Mouse (Mus musculus): ENCODE measurements around the gene Agbl2. TPM values are rescaled to one million over a fixed set of nuclear protein-coding genes. Genes with fewer than 3 reads are reported as not detected.
"Not testable (repeated sequence)": the region's sequence is repeated elsewhere in the genome, so short reads cannot be mapped to it uniquely, and the experiment has no call there.

Gene Agbl2
- total RNA-seq, 2 experiments from 2014 or later, result 0.37 to 0.82 TPM

DNA sequence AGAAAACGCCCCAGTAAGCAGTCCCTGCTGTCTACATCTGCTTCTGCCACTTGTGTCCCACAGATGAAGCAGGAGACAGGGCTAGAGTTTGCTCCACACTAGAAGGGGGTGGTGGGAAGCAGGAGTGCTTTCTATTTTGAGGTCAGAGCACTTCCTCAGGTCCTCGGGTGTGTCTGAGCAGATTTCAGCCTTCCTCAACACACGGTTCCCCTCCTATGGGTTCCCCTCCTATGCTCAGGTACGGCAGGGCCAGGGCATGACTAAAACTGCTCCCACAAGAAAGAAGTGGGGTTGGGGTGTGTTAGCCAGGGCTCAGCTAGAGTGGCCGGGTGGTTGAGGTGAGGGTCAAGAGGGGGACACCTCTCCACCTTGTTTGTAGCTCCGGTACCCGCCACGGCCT lies 28.2 kb downstream of the Agbl2 start:
- intact Hi-C loops (cut with DNase I), result no loop called here
- DNase-seq (ENCODE audit: low spot score in 2 of 2), result no peak

GRCm38 (mm10) chr2:90815266-90815665 lies 32.7 kb downstream of the Agbl2 start:
- DNase-seq (ENCODE audit: low spot score in 2 of 2), result no peak

DNA sequence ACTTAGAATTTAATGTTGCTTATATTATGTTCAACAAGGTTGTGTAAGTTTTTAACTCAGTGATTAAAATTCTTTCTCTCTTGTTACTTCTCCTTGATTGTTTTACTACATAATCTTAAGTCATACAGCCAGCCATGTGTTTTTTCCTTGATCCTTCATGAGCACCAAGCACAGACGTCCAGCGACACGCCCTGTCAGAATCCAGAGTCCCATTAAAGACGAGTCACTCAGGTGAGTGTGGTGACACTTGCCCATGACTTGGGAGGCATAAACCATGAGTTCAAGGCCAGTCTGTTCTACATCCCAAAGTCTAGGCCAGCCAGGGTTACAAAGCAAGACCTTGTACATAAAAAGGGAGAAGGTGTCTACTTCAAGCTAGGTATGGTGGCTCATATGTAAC lies 33.6 kb downstream of the Agbl2 start:
- DNase-seq (ENCODE audit: low spot score in 2 of 2), result no peak
- intact Hi-C loops (cut with DNase I), result no loop called here

More at GRCm38 (mm10) chr2:90815266-90815665, 32.7 kb downstream of the Agbl2 start:
- intact Hi-C loops (cut with DNase I), result no loop called here

DNA sequence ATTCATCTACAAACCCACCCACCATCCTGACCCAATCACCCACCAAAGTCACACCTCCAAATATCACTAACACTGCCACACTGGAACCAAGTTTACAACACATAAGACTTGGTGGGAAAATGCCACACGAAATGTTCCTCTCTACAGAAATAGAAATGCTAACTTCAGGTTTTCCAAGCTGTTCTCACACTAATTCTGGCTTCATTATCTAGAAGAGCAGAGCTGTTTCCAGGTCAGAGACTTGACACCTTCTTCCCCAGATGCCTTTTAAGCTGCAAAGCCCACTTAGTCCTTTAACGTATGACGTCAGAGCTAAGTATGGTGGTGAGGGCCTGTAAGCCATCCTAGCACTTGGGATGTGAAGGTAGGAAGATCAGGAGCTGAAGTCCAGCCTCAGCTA lies 36.2 kb downstream of the Agbl2 start:
- intact Hi-C loops (cut with DNase I), result no loop called here
- DNase-seq (ENCODE audit: low spot score in 2 of 2), result peak in 1 of 2 experiments; percentile 11

GRCm38 (mm10) chr2:90820894-90821293 lies 38.4 kb downstream of the Agbl2 start:
- no peak for DNase-seq (ENCODE audit: low spot score in 2 of 2)
- intact Hi-C loops (cut with DNase I), result no loop called here

DNA sequence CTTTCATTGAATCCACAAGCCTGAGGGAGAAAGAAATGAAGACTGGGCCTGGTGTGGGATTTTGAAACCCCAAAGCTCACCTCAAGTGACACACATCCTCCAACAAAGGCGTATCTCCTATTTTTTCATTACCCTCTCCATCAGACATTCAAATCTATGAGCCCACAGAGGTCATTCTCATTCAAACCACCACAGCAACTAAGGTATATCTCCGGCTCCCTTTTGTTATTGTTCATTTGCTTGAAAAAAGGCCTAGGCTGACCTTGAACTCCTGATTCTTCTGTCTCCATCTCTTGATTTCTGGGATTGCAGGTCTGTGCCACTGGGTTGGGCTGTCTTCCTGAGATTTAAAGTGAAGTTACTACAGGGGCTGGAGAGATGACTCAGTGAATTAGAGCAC lies 40.5 kb downstream of the Agbl2 start:
- intact Hi-C loops (cut with DNase I), result no loop called here
- DNase-seq (ENCODE audit: low spot score in 2 of 2), result no peak

DNA sequence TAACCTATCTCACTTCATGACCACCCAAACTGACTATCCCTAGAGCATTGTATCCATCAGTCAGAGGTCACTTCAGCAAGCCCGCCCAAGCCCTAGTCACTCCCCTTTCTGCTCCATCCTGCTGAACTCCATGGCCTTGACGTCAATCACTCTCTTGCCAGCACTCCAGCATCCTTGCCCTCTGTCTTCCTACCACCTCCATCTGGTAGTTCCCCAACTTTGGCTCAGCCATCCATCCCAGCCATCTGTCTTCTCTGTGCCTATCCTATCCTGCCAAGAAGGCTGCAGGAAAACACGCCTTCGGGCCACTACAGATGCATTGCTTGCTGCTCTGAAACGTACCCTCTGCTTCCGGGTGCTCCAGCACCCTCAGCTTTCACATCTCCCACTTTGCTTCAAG lies 41.3 kb downstream of the Agbl2 start:
- peak; percentile 10 to 53 for DNase-seq (ENCODE audit: low spot score in 2 of 2)
- intact Hi-C loops (cut with DNase I), result no loop called here

GRCm38 (mm10) chr2:90824528-90824927 lies 42.0 kb downstream of the Agbl2 start:
- intact Hi-C loops (cut with DNase I); DNase-seq (ENCODE audit: low spot score in 2 of 2): not testable (repeated sequence)

DNA sequence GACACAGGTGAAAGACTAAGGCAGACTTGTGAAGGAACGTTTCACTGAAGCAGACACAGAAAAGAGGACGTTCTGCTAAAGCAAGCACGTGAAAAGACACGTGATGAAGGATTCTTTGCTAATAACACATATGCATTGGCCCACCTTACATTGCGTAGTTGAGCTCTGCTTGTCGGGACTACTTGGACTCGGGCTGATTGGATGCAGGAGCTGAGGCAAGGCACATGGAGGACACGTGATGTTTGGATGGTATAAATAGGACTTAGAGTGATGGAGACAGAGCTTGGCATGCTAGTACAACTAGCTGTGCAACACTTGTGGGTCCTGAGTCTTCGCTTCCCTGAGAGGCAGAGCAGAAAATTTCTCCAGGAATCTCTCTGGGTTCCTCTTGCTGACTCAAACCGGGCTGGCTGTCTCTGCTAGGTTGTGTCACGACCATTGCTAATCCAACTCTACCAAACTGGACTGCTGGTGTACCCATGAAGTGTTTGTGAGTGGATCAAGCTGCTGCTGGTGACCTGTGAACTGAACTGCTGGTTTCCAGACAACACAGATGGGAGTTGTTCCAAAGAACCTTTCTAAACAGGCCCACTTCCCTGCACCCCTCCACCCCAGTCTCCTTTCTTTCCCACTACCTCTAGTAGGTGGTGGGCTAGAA lies 43.1 kb downstream of the Agbl2 start:
- intact Hi-C loops (cut with DNase I), result no loop called here
- DNase-seq (ENCODE audit: low spot score in 2 of 2), result no peak

- intact Hi-C loops (cut with DNase I), result no loop called here
- DNase-seq (ENCODE audit: low spot score in 2 of 2), result no peak
These were observed 46.2 kb downstream of the Agbl2 start for GRCm38 (mm10) chr2:90828739-90829138.

DNA sequence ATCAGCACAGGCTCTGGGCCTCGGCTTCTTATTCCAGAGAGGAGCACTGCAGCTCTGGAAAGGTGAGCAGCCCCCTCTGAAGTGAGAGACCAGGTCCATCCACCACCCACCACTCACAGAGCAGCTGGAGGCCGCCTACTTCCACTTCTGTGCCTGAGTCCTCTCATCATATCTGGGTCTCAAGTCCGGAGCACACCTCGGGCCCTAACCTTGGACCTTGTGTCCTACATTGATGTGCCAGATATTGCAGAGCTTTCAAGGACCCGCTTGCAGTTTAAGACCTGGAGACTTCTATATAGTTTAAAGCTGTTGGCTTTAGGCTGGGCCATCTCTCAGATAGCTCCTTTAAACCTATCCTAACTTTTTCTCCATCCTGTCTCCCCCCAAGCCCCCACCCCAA lies 51.0 kb downstream of the Agbl2 start:
- intact Hi-C loops (cut with DNase I), result no loop called here
- no peak for DNase-seq (ENCODE audit: low spot score in 2 of 2)

DNA sequence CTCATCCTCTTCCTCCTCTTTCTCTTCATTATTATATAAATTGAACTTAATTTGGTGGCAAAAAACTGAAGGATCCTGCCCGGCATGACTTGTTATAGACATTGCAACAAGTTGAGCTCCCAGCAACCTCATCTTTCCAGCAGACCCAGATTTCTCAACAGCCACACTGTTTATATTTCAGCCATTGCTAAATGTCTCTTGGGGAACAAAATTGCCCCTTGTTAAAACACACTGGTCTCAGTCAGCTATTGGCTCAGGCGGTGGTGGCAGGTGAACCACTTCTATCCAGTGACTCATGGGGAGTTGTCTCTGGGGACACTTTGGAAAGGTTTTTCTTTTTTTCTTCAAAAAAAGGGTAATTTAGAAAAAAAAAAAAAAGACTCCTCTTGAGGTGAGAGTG lies 56.1 kb downstream of the Agbl2 start:
- intact Hi-C loops (cut with DNase I), result no loop called here

DNA sequence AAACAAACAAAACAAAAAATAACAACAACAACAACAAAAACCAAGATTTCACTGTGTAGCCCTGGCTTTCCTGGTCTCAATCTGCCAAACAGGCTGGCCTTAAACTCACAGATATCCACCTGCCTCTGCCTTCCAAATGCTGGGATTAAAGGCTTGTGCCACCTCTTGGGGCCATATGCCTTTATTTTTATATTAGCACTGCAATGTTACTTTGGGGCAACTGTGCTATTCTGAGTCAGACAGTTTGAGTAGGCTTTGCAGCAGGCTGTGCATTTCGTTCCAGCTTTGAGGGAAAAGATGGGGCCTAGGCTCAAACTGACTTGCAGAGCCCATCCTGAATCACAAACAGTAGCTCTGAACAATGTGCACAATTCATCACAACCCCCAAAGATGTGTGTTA lies 61.1 kb downstream of the Agbl2 start:
- no peak for DNase-seq (ENCODE audit: low spot score in 2 of 2)
- intact Hi-C loops (cut with DNase I), result no loop called here

More for the DNA sequence above, 56.1 kb downstream of the Agbl2 start:
- no peak for DNase-seq (ENCODE audit: low spot score in 2 of 2)

- intact Hi-C loops (cut with DNase I), result no loop called here
- DNase-seq (ENCODE audit: low spot score in 2 of 2), result no peak
These were observed 61.7 kb downstream of the Agbl2 start for GRCm38 (mm10) chr2:90844262-90844661.

DNA sequence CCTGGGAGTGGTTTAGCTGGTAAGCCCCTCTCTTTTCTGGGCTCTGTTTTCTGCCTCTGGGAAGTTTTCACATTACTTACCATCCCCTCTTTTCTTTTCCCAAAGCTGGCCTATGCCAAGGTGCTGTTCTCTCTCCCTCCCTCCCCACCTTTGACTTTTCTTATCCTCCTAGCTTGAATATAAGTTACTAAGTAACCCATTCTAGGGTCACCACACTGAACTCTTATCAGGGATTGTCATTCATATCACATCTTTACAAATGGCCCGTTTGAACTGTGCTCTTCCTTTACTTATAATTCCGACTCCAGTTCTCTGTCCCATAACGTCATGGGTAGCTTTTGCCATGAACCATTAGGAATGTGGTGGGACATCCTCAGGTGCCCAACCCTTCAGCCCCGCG lies 62.7 kb downstream of the Agbl2 start:
- intact Hi-C loops (cut with DNase I), result loop anchor here (5.0 kb wide), 1 partner anchor 68 kb away; no protein-coding TSS in a partner anchor
- no peak for DNase-seq (ENCODE audit: low spot score in 2 of 2)

- no peak for DNase-seq (ENCODE audit: low spot score in 2 of 2)
- intact Hi-C loops (cut with DNase I), result loop anchor here (5.0 kb wide), 1 partner anchor 69 kb away; no protein-coding TSS in a partner anchor
These were observed 63.6 kb downstream of the Agbl2 start for GRCm38 (mm10) chr2:90846171-90846570.

DNA sequence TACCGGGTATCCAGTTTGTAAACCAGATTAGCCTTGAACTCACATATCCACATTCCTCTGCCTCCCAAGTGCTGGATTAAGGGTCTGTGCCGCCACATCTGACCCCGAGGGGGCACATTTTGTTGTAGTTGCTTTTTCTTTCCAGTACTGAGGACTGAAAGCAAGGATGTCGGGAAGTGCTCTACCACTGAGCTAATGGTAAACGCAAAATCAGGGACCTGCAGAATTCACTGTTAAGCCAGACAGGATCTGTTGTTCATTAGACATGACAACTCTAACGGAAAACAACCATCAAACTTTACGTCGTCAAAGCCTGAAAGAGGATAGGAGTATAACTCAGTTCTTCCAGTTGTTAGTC lies 64.0 kb downstream of the Agbl2 start:
- intact Hi-C loops (cut with DNase I), result loop anchor here (5.0 kb wide), 1 partner anchor 69 kb away; no protein-coding TSS in a partner anchor
- no peak for DNase-seq (ENCODE audit: low spot score in 2 of 2)

GRCm38 (mm10) chr2:90846955-90847680 lies 64.6 kb downstream of the Agbl2 start, which contains the start of gene Mtch2:
Gene Mtch2 (plus strand): TSS chr2:90847155.
- peak; percentile 97 to 99 for DNase-seq (ENCODE audit: low spot score in 2 of 2)
- intact Hi-C loops (cut with DNase I), result loop anchor here (5.0 kb wide), 1 partner anchor 70 kb away; no protein-coding TSS in a partner anchor

GRCm38 (mm10) chr2:90847681-90848050 lies 65.1 kb downstream of the Agbl2 start:
- DNase-seq (ENCODE audit: low spot score in 2 of 2), result no peak
- intact Hi-C loops (cut with DNase I), result loop anchor here (5.0 kb wide), 1 partner anchor 70 kb away; no protein-coding TSS in a partner anchor

DNA sequence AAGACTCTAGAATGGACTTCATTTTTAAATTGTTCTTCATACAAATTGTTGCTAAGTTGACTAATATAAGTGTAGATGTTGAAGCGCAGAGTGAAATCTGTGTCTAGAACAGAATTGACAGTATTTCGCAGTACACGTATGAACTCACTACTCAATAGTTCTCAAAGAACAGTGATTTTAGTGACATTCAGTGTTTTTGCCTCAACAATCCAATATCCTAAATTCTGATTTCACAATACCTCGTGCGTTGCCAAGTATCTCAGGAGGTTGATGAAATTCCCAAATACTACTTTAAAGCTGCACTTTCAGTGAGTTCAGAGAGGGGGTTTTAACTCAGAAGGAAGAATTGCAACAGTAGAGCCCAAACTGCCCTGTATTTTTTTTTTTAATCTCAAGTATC lies 65.8 kb downstream of the Agbl2 start:
- DNase-seq (ENCODE audit: low spot score in 2 of 2), result no peak
- intact Hi-C loops (cut with DNase I), result loop anchor here (5.0 kb wide), 1 partner anchor 71 kb away; no protein-coding TSS in a partner anchor

- DNase-seq (ENCODE audit: low spot score in 2 of 2), result no peak
- intact Hi-C loops (cut with DNase I), result no loop called here
These were observed 67.9 kb downstream of the Agbl2 start for GRCm38 (mm10) chr2:90850401-90850800.
